Mouse (Mus musculus): ENCODE measurements at regions not wholly inside any gene's neighbourhood (a gene's known extent, or its start where the extent isn't known, plus 50 kb on each side); places are given as distances from the start of the nearest gene placed in this dataset.

GRCm38 (mm10) chr2:174880659-174881058 is 120.2 kb downstream of the Edn3 start:
- Histone ChIP-seq H3K4me3 (replicated peaks; ENCODE audit: low read length) (no peak overlapping the region), H3K27me3 (replicated peaks; ENCODE audit: control insufficient read depth, insufficient read depth, low read length) (no peaks in the 10 kb centered on the region), H3K9ac (replicated peaks; ENCODE audit: low read depth, low read length) (no peak overlapping the region), H3K27ac (ENCODE audit: low read length) (no peak overlapping the region), H3K4me1 (replicated peaks; ENCODE audit: control insufficient read depth, insufficient read depth, low read length) (no peaks in the 10 kb centered on the region), H3K9me3 (ENCODE audit: control insufficient read depth, low read length) (no peaks in the 10 kb centered on the region), H3K36me3 (ENCODE audit: control insufficient read depth, insufficient read depth) (no peaks in the 10 kb centered on the region), H3K4me2 (ENCODE audit: low read length) (no peak overlapping the region)
- no peak for ATAC-seq
- 89% methylated on average over 13 of the region's 13 CpGs for WGBS

GRCm38 (mm10) chr2:174884232-174885225 is 124.1 kb downstream of the Edn3 start:
- Histone ChIP-seq H3K27me3 (replicated peaks; ENCODE audit: control insufficient read depth, insufficient read depth, low read length) (no peaks in the 10 kb centered on the region), H3K4me2 (ENCODE audit: low read length) (no peak overlapping the region), H3K36me3 (ENCODE audit: control insufficient read depth, insufficient read depth) (no peaks in the 10 kb centered on the region), H3K4me3 (replicated peaks; ENCODE audit: low read length) (no peak overlapping the region), H3K27ac (ENCODE audit: low read length) (no peak overlapping the region), H3K4me1 (replicated peaks; ENCODE audit: control insufficient read depth, insufficient read depth, low read length) (no peaks in the 10 kb centered on the region), H3K9me3 (ENCODE audit: control insufficient read depth, low read length) (no peaks in the 10 kb centered on the region), H3K9ac (replicated peaks; ENCODE audit: low read depth, low read length) (no peak overlapping the region)
- 75% methylated on average over 19 of the region's 19 CpGs for WGBS
- ATAC-seq: no peak

- no peak overlapping the region for H3K9ac ChIP-seq (replicated peaks; ENCODE audit: low read depth, low read length)
- ATAC-seq: no peak
- H3K27ac ChIP-seq (ENCODE audit: low read length): no peak overlapping the region
- no peaks in the 10 kb centered on the region for H3K27me3 ChIP-seq (replicated peaks; ENCODE audit: control insufficient read depth, insufficient read depth, low read length)
- no peak overlapping the region for H3K4me2 ChIP-seq (ENCODE audit: low read length)
- H3K4me1 ChIP-seq (replicated peaks; ENCODE audit: control insufficient read depth, insufficient read depth, low read length): no peaks in the 10 kb centered on the region
- no peak overlapping the region for H3K4me3 ChIP-seq (replicated peaks; ENCODE audit: low read length)
- no peaks in the 10 kb centered on the region for H3K36me3 ChIP-seq (ENCODE audit: control insufficient read depth, insufficient read depth)
- WGBS: 69% methylated on average over 7 of the region's 7 CpGs
- no peaks in the 10 kb centered on the region for H3K9me3 ChIP-seq (ENCODE audit: control insufficient read depth, low read length)
These were observed 117.4 kb upstream of the Gm14444 start for GRCm38 (mm10) chr2:174892658-174893057.

GRCm38 (mm10) chr2:174897424-174897823 is 112.6 kb upstream of the Gm14444 start:
- 79% methylated on average over 8 of the region's 8 CpGs for WGBS
- H3K4me2 ChIP-seq (ENCODE audit: low read length): no peak overlapping the region
- no peak overlapping the region for H3K4me3 ChIP-seq (replicated peaks; ENCODE audit: low read length)
- no peak overlapping the region for H3K27ac ChIP-seq (ENCODE audit: low read length)
- no peaks in the 10 kb centered on the region for H3K36me3 ChIP-seq (ENCODE audit: control insufficient read depth, insufficient read depth)
- no peaks in the 10 kb centered on the region for H3K4me1 ChIP-seq (replicated peaks; ENCODE audit: control insufficient read depth, insufficient read depth, low read length)
- no peak for ATAC-seq
- H3K9ac ChIP-seq (replicated peaks; ENCODE audit: low read depth, low read length): no peak overlapping the region
- H3K27me3 ChIP-seq (replicated peaks; ENCODE audit: control insufficient read depth, insufficient read depth, low read length): no peaks in the 10 kb centered on the region
- H3K9me3 ChIP-seq (ENCODE audit: control insufficient read depth, low read length): no peaks in the 10 kb centered on the region

- Histone ChIP-seq H3K4me2 (ENCODE audit: low read length) (no peak overlapping the region), H3K36me3 (ENCODE audit: control insufficient read depth, insufficient read depth) (no peaks in the 10 kb centered on the region), H3K4me1 (replicated peaks; ENCODE audit: control insufficient read depth, insufficient read depth, low read length) (no peaks in the 10 kb centered on the region), H3K9me3 (ENCODE audit: control insufficient read depth, low read length) (no peaks in the 10 kb centered on the region), H3K9ac (replicated peaks; ENCODE audit: low read depth, low read length) (no peak overlapping the region), H3K27ac (ENCODE audit: low read length) (no peak overlapping the region), H3K27me3 (replicated peaks; ENCODE audit: control insufficient read depth, insufficient read depth, low read length) (no peaks in the 10 kb centered on the region), H3K4me3 (replicated peaks; ENCODE audit: low read length) (no peak overlapping the region)
- WGBS: 81% methylated on average over 5 of the region's 5 CpGs
- ATAC-seq: peak; percentile 32; the same call in 1 of the 2 replicates
These were observed 109.9 kb upstream of the Gm14444 start for GRCm38 (mm10) chr2:174899940-174900670.

GRCm38 (mm10) chr2:174900671-174900991 is 109.4 kb upstream of the Gm14444 start:
- peak; percentile 38; the same call in 1 of the 2 replicates for ATAC-seq
- H3K9me3 ChIP-seq (ENCODE audit: control insufficient read depth, low read length): no peaks in the 10 kb centered on the region
- H3K4me3 ChIP-seq (replicated peaks; ENCODE audit: low read length): no peak overlapping the region
- no peak overlapping the region for H3K9ac ChIP-seq (replicated peaks; ENCODE audit: low read depth, low read length)
- no peaks in the 10 kb centered on the region for H3K4me1 ChIP-seq (replicated peaks; ENCODE audit: control insufficient read depth, insufficient read depth, low read length)
- no peaks in the 10 kb centered on the region for H3K27me3 ChIP-seq (replicated peaks; ENCODE audit: control insufficient read depth, insufficient read depth, low read length)
- H3K36me3 ChIP-seq (ENCODE audit: control insufficient read depth, insufficient read depth): no peaks in the 10 kb centered on the region
- no peak overlapping the region for H3K27ac ChIP-seq (ENCODE audit: low read length)
- H3K4me2 ChIP-seq (ENCODE audit: low read length): no peak overlapping the region

- H3K27ac ChIP-seq (ENCODE audit: low read length): no peak overlapping the region
- no peak overlapping the region for H3K4me3 ChIP-seq (replicated peaks; ENCODE audit: low read length)
- no peak overlapping the region for H3K9ac ChIP-seq (replicated peaks; ENCODE audit: low read depth, low read length)
- H3K27me3 ChIP-seq (replicated peaks; ENCODE audit: control insufficient read depth, insufficient read depth, low read length): no peaks in the 10 kb centered on the region
- H3K4me2 ChIP-seq (ENCODE audit: low read length): no peak overlapping the region
- 83% methylated on average over 16 of the region's 16 CpGs for WGBS
- ATAC-seq: no peak
- no peaks in the 10 kb centered on the region for H3K4me1 ChIP-seq (replicated peaks; ENCODE audit: control insufficient read depth, insufficient read depth, low read length)
- H3K9me3 ChIP-seq (ENCODE audit: control insufficient read depth, low read length): no peaks in the 10 kb centered on the region
- no peaks in the 10 kb centered on the region for H3K36me3 ChIP-seq (ENCODE audit: control insufficient read depth, insufficient read depth)
These were observed 108.2 kb upstream of the Gm14444 start for GRCm38 (mm10) chr2:174901801-174902200.

GRCm38 (mm10) chr2:174903627-174904026 is 106.4 kb upstream of the Gm14444 start:
- no peak overlapping the region for H3K4me2 ChIP-seq (ENCODE audit: low read length)
- H3K27ac ChIP-seq (ENCODE audit: low read length): no peak overlapping the region
- ATAC-seq: no peak
- H3K4me3 ChIP-seq (replicated peaks; ENCODE audit: low read length): no peak overlapping the region
- H3K36me3 ChIP-seq (ENCODE audit: control insufficient read depth, insufficient read depth): no peaks in the 10 kb centered on the region
- no peaks in the 10 kb centered on the region for H3K27me3 ChIP-seq (replicated peaks; ENCODE audit: control insufficient read depth, insufficient read depth, low read length)
- 81% methylated on average over 7 of the region's 7 CpGs for WGBS
- no peaks in the 10 kb centered on the region for H3K9me3 ChIP-seq (ENCODE audit: control insufficient read depth, low read length)
- H3K4me1 ChIP-seq (replicated peaks; ENCODE audit: control insufficient read depth, insufficient read depth, low read length): no peaks in the 10 kb centered on the region
- no peak overlapping the region for H3K9ac ChIP-seq (replicated peaks; ENCODE audit: low read depth, low read length)

- Histone ChIP-seq H3K27me3 (replicated peaks; ENCODE audit: control insufficient read depth, insufficient read depth, low read length) (no peaks in the 10 kb centered on the region), H3K4me3 (replicated peaks; ENCODE audit: low read length) (no peak overlapping the region), H3K9ac (replicated peaks; ENCODE audit: low read depth, low read length) (no peak overlapping the region), H3K9me3 (ENCODE audit: control insufficient read depth, low read length) (no peaks in the 10 kb centered on the region), H3K4me1 (replicated peaks; ENCODE audit: control insufficient read depth, insufficient read depth, low read length) (no peaks in the 10 kb centered on the region), H3K27ac (ENCODE audit: low read length) (no peak overlapping the region), H3K36me3 (ENCODE audit: control insufficient read depth, insufficient read depth) (no peaks in the 10 kb centered on the region), H3K4me2 (ENCODE audit: low read length) (no peak overlapping the region)
- 27% methylated on average over 6 of the region's 6 CpGs for WGBS
- ATAC-seq: peak; percentile 85
These were observed 104.0 kb upstream of the Gm14444 start for GRCm38 (mm10) chr2:174905865-174906639.

All from forebrain, embryonic 16.5 days (tissue).